Mouse (Mus musculus) central nervous system, embryonic 14 days (tissue): Measurements from ENCODE around the gene Ccnb3. TPM values are rescaled to one million over a fixed set of nuclear protein-coding genes. Genes with fewer than 3 reads are reported as not detected.

ENCODE experiments used
- polyA plus RNA-seq: library from polyadenylated mRNA; depleted of rRNA; stranded (reverse); fragments of >200 nt; gene quantifications from 2 replicates; pipeline ENCODE4 v1.2.3, GENCODE M21; 2012; rRNA removed

Ccnb3 gene
- polyA plus RNA-seq = 0.02 and 0.08 TPM in 2 replicates

DNA sequence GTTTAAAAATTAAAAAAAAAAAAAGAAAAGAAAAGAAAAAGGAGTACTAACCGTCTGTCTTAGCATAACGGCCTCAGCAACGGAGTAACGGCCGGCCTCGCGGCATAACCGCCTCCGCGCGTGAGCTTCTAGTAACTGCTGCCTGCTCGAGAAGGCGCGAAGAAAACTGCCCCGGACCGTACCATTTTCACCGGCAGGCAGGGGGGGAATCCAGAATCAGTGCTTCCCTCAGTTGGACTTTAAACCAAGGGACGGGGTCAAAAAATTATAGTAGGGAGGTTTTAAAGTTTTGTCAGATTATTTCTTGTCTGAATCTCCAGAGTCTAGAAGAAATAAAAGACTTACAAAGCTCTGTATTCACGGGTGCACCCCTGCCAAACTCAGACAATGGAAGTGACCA is at the start of gene Ccnb3:
Ccnb3 (minus strand) TSS at position 101 of the 400 bp plus-strand sequence.

DNA sequence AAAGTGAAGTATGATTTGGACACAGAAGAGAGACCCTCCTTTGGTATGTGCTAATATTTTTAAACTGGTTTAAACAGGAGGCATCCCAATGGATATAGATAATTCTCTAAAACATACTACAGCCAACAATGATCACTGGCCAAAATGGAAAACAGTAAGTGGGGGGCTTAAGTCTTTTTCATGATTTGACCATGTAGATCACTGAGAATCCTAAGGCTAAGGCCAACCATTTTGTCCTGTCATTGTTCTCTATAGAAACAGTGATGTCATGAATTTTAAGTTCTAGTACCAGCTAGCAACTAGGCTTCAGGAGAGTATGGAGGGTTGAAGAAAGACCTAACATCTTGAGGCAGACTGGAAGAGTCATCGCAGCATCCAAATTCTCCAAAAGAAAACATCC is 25.8 kb upstream of the Ccnb3 start, which contains the start of gene Akap4:
Akap4 (plus strand) TSS at position 301 of the 400 bp plus-strand sequence.

Other genes starting within 250 kb of the Ccnb3 start
- gene Akap4, start 25.9 kb upstream of the Ccnb3 start, polyA plus RNA-seq = not detected in 2 replicates